Mouse (Mus musculus) heart, embryonic 15.5 days (tissue): ENCODE measurements around the gene Sh3pxd2a. TPM values are rescaled to one million over a fixed set of nuclear protein-coding genes. Genes with fewer than 3 reads are reported as not detected.

Experiments used
- ATAC-seq: fragments of 200-750 bp; cut with Nextera tagmentation; replicated peaks from 2 replicates; pipeline ENCODE4 v1.8.0; 2017; ENCODE audit warnings: low read depth, moderate TSS enrichment; ENCODE audit not compliant: insufficient number of reproducible peaks, insufficient read depth, low FRiP score
- H3K27ac ChIP-seq: fragments of 300-500 bp; sonication (generic); 2 replicates; pipeline ENCODE4 v1.5.1; 2015; ENCODE audit warnings: mild to moderate bottlenecking, inconsistent platforms
- H3K27me3 ChIP-seq: fragments of 300-500 bp; sonication (generic); 2 replicates; pipeline ENCODE4 v1.6.1; 2015; ENCODE audit warnings: inconsistent platforms
- H3K36me3 ChIP-seq: fragments of 300-500 bp; sonication (generic); 2 replicates; pipeline ENCODE4 v1.6.1; 2015; ENCODE audit warnings: mild to moderate bottlenecking, inconsistent platforms
- H3K4me1 ChIP-seq: fragments of 300-500 bp; sonication (generic); replicated peaks from 2 replicates; pipeline ENCODE4 v1.6.1; 2015; ENCODE audit warnings: inconsistent platforms
- H3K4me2 ChIP-seq: fragments of 300-500 bp; sonication (generic); 2 replicates; pipeline ENCODE4 v1.6.1; 2015; ENCODE audit warnings: inconsistent platforms, mild to moderate bottlenecking, moderate library complexity
- H3K4me3 ChIP-seq: fragments of 300-500 bp; sonication (generic); 2 replicates; pipeline ENCODE4 v1.5.1; 2015; ENCODE audit warnings: mild to moderate bottlenecking, inconsistent platforms
- H3K9ac ChIP-seq: fragments of 300-500 bp; sonication (generic); 2 replicates; pipeline ENCODE4 v1.6.1; 2015; ENCODE audit warnings: mild to moderate bottlenecking, inconsistent platforms
- H3K9me3 ChIP-seq: fragments of 300-500 bp; sonication (generic); replicated peaks from 2 replicates; pipeline ENCODE4 v1.6.1; 2016; ENCODE audit warnings: inconsistent platforms
- WGBS: fragments of 180-500 bp; shearing (Covaris S2); methylation state at CpG from one replicate; pipeline ENCODE4 v1.1.7; 2015; ENCODE audit warnings: mixed read lengths; 5-methylcytosine and 5-hydroxymethylcytosine counted together
- polyA plus RNA-seq: library from polyadenylated mRNA; unstranded; fragments of >200 nt; fragmentation: Nextera tagmentation; extraction: Ambion mirVana; gene quantifications from 2 replicates; pipeline ENCODE4 v1.2.1, GENCODE M21; 2015

Sh3pxd2a gene
- polyA plus RNA-seq, 1 experiment from 2014 or later: 5.3 TPM

GRCm38 (mm10) chr19:47421128-47421898, 42.9 kb downstream of the Sh3pxd2a start:
- peaks cover 36% of the 10 kb centered on the region for H3K4me1 ChIP-seq

GRCm38 (mm10) chr19:47420539-47420938, 43.7 kb downstream of the Sh3pxd2a start:
- Histone ChIP-seq H3K27ac (peak overlapping the region; percentile 74), H3K4me2 (no peak overlapping the region), H3K36me3 (peaks cover 6% of the 10 kb centered on the region; the same call in 1 of the 2 replicates), H3K4me1 (peaks cover 41% of the 10 kb centered on the region), H3K9me3 (no peaks in the 10 kb centered on the region), H3K27me3 (no peaks in the 10 kb centered on the region), H3K4me3 (no peak overlapping the region), H3K9ac (no peak overlapping the region)
- WGBS: 64% methylated on average over 11 of the region's 11 CpGs
- ATAC-seq: no peak

More at GRCm38 (mm10) chr19:47421128-47421898, 42.9 kb downstream of the Sh3pxd2a start:
- Histone ChIP-seq H3K36me3 (peaks cover 6% of the 10 kb centered on the region; the same call in 1 of the 2 replicates), H3K4me3 (no peak overlapping the region), H3K4me2 (0 out of 2 replicates have a peak overlapping the region, but pooled peaks have one; percentile 5), H3K9ac (no peak overlapping the region), H3K27me3 (no peaks in the 10 kb centered on the region), H3K9me3 (no peaks in the 10 kb centered on the region), H3K27ac (peak overlapping the region; percentile 74)
- 0 out of 2 replicates have a peak, but pooled peaks have one; percentile 27 for ATAC-seq
- WGBS: 52% methylated on average over 14 of the region's 14 CpGs

- H3K4me1 ChIP-seq: peaks cover 51% of the 10 kb centered on the region
- no peaks in the 10 kb centered on the region for H3K27me3 ChIP-seq
- H3K4me2 ChIP-seq: no peak overlapping the region
- H3K36me3 ChIP-seq: peaks cover 6% of the 10 kb centered on the region; the same call in 1 of the 2 replicates
- ATAC-seq: no peak
- H3K27ac ChIP-seq: no peak overlapping the region
- no peak overlapping the region for H3K9ac ChIP-seq
- H3K9me3 ChIP-seq: no peaks in the 10 kb centered on the region
- WGBS: 38% methylated on average over 8 of the region's 8 CpGs
- H3K4me3 ChIP-seq: no peak overlapping the region
Measured at GRCm38 (mm10) chr19:47419208-47419607, 45.0 kb downstream of the Sh3pxd2a start.

- no peak overlapping the region for H3K27ac ChIP-seq
- WGBS: 87% methylated on average over 12 of the region's 12 CpGs
- H3K36me3 ChIP-seq: no peaks in the 10 kb centered on the region
- no peak for ATAC-seq
- H3K4me1 ChIP-seq: peaks cover 56% of the 10 kb centered on the region
- H3K4me3 ChIP-seq: no peak overlapping the region
- H3K9ac ChIP-seq: no peak overlapping the region
- H3K9me3 ChIP-seq: no peaks in the 10 kb centered on the region
- H3K27me3 ChIP-seq: no peaks in the 10 kb centered on the region
- H3K4me2 ChIP-seq: no peak overlapping the region
Measured at GRCm38 (mm10) chr19:47416161-47416560, 48.0 kb downstream of the Sh3pxd2a start.

- Histone ChIP-seq H3K9ac (no peak overlapping the region), H3K4me3 (no peak overlapping the region), H3K27me3 (no peaks in the 10 kb centered on the region), H3K36me3 (no peaks in the 10 kb centered on the region), H3K4me2 (no peak overlapping the region), H3K9me3 (no peaks in the 10 kb centered on the region), H3K4me1 (peaks cover 60% of the 10 kb centered on the region), H3K27ac (no peak overlapping the region)
- ATAC-seq: no peak
- WGBS: 58% methylated on average over 13 of the region's 13 CpGs
Measured at GRCm38 (mm10) chr19:47414142-47414905, 49.9 kb downstream of the Sh3pxd2a start.

GRCm38 (mm10) chr19:47413458-47414005, 50.7 kb downstream of the Sh3pxd2a start:
- H3K4me1 ChIP-seq: peaks cover 62% of the 10 kb centered on the region
- no peaks in the 10 kb centered on the region for H3K9me3 ChIP-seq
- H3K27me3 ChIP-seq: no peaks in the 10 kb centered on the region
- H3K4me2 ChIP-seq: no peak overlapping the region
- no peak overlapping the region for H3K9ac ChIP-seq
- ATAC-seq: no peak
- WGBS: 52% methylated on average over 6 of the region's 6 CpGs
- 0 out of 2 replicates have a peak overlapping the region, but pooled peaks have one; percentile 22 for H3K27ac ChIP-seq
- no peaks in the 10 kb centered on the region for H3K36me3 ChIP-seq
- H3K4me3 ChIP-seq: no peak overlapping the region

GRCm38 (mm10) chr19:47412566-47413248, 51.5 kb downstream of the Sh3pxd2a start:
- ATAC-seq: no peak
- Histone ChIP-seq H3K36me3 (peaks cover 2% of the 10 kb centered on the region; the same call in 1 of the 2 replicates), H3K9ac (no peak overlapping the region), H3K27ac (no peak overlapping the region), H3K4me3 (no peak overlapping the region), H3K4me1 (peaks cover 60% of the 10 kb centered on the region), H3K9me3 (no peaks in the 10 kb centered on the region), H3K27me3 (no peaks in the 10 kb centered on the region), H3K4me2 (no peak overlapping the region)
- 61% methylated on average over 11 of the region's 11 CpGs for WGBS

GRCm38 (mm10) chr19:47410301-47410700, 53.9 kb downstream of the Sh3pxd2a start:
- Histone ChIP-seq H3K9me3 (no peaks in the 10 kb centered on the region), H3K4me1 (peaks cover 71% of the 10 kb centered on the region)
- no peak for ATAC-seq

GRCm38 (mm10) chr19:47409142-47409541, 55.1 kb downstream of the Sh3pxd2a start:
- no peak overlapping the region for H3K9ac ChIP-seq
- no peaks in the 10 kb centered on the region for H3K27me3 ChIP-seq
- peaks cover 60% of the 10 kb centered on the region for H3K4me1 ChIP-seq
- ATAC-seq: no peak
- no peak overlapping the region for H3K4me2 ChIP-seq
- H3K36me3 ChIP-seq: peaks cover 2% of the 10 kb centered on the region; the same call in 1 of the 2 replicates
- no peak overlapping the region; the same call in none of the 2 replicates for H3K27ac ChIP-seq
- H3K9me3 ChIP-seq: no peaks in the 10 kb centered on the region
- no peak overlapping the region for H3K4me3 ChIP-seq

More at GRCm38 (mm10) chr19:47410301-47410700, 53.9 kb downstream of the Sh3pxd2a start:
- Histone ChIP-seq H3K4me2 (no peak overlapping the region), H3K9ac (no peak overlapping the region), H3K36me3 (peaks cover 2% of the 10 kb centered on the region; the same call in 1 of the 2 replicates), H3K4me3 (no peak overlapping the region), H3K27me3 (no peaks in the 10 kb centered on the region), H3K27ac (no peak overlapping the region)
- 92% methylated on average over 6 of the region's 6 CpGs for WGBS

DNA sequence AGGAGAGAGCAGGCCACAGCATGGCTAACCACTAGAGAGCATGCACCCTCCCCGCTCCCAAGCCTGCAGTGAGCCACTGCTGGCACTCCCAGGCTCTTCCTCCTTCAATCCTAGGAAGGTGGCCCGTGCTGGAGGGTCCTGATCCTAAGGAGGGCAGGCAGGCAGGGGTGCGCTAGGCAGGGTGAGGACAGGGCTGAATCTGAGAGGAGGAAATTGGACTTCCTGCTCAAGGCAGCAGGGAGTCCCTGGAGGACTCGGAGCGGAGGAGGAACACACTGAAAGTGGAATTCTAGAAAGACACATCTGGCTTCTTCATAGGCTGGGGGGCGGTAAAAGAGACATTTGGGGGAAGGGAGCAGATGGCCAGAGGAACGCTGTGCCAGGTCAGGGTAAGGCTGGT, 55.5 kb downstream of the Sh3pxd2a start:
- Histone ChIP-seq H3K4me1 (peaks cover 58% of the 10 kb centered on the region), H3K36me3 (peaks cover 2% of the 10 kb centered on the region; the same call in 1 of the 2 replicates), H3K27me3 (no peaks in the 10 kb centered on the region), H3K27ac (peak overlapping the region; percentile 58), H3K4me3 (no peak overlapping the region), H3K4me2 (no peak overlapping the region), H3K9ac (no peak overlapping the region), H3K9me3 (no peaks in the 10 kb centered on the region)
- 61% methylated on average over 7 of the region's 7 CpGs for WGBS
- ATAC-seq: 0 out of 2 replicates have a peak, but pooled peaks have one; percentile 23
